Mouse (Mus musculus): ENCODE results near the gene Igsf8.

GRCm38 (mm10) chr1:172342729-172343128, 81.3 kb downstream of the Igsf8 start:
- TF ChIP-seq CTCF (IDR thresholded peaks at IDR 0.05; ENCODE audit: low read depth) (no peak), EP300 (IDR thresholded peaks at IDR 0.05; ENCODE audit: low read depth) (no peak)
